Mouse (Mus musculus): ENCODE data around the gene Wnt5b.
"Not testable (repeated sequence)": the region's sequence is repeated elsewhere in the genome, so short reads cannot be mapped to it uniquely, and the experiment has no call there.

Wnt5b gene

DNA sequence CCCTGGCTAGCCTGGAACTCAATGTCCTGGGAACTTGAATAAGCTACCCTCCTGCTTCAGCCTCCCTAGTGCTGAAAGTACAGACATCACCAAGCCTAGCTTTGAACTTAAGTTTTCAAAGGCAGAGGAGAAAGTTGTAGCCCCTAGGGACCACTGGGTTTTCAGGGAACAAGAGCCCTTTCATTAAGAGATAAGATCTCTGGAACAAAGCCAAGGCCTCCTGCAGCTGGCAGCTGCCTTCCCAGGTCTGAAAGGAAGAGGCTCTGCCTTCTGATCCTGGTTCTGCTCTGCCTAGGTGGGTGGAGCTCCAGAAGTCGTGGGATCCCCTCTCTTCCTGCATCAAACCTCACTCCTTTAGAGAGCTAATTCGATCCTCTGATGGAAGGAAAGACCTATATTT is 58.7 kb downstream of the Wnt5b start:
- peak; percentile 54 for DNase-seq (ENCODE audit: low spot score)

DNA sequence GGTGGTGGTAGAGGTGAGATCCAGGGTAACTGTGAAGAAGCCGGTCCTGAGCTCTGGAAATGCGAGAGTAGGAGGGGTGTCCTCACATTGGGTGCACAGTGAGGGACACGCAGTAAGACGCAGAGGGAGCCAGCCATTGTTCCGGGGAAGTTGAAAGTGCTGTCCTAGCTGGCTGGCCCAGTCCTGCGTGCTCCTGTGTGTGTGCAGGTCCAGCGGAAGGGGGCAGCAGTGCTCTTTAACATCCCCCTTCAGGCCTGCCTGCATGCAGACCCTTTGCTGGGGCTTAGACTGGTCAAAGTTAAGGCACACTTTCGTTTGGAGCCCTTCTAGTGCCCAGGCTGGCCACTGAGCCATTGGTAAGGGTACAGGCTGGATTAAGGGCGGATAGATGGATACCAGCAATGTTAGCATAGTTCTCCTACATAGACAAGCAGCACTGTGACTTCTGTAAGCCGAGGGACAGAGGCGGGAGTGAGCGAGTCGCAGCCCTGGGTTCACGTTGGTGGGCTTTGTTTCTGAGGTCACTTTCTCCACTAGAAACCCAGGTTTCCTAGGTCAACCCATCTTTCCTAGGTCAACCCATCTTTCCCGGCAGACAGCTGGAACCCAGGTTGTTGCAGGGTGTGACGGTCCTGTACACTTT is 61.1 kb downstream of the Wnt5b start:
- no peak for DNase-seq (ENCODE audit: low spot score)

DNA sequence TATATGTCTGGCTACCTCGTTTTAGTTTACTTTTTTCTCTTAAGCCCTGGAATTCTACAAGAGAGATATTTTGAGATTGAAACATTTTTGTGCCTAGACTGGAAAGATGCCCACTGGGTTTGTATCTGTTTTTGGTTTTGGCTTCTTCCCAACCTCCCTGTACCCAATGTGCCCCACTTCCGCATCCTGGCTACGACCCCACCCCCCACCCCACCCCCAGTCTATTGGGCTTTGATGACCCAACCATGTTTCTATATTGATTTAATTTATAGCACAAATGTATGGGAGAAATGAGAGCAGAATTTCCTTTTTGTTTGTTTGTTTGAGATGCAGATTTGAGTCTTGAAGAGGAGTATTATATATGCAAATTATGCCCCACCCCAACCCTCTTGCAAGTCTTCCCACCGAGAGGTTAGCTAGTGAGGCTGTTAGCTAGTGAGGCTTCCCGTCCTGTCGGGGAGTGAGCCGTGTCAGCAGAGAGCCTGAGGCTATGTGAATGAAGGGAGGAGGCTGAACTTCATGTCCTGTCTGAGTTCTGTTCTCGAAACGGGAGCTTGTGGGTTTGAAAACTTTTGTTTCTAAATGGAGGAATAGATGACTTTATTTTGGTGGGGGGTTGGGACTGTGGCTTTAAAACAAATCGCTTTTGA is 62.3 kb downstream of the Wnt5b start:
- not testable (repeated sequence) for DNase-seq (ENCODE audit: low spot score)

DNA sequence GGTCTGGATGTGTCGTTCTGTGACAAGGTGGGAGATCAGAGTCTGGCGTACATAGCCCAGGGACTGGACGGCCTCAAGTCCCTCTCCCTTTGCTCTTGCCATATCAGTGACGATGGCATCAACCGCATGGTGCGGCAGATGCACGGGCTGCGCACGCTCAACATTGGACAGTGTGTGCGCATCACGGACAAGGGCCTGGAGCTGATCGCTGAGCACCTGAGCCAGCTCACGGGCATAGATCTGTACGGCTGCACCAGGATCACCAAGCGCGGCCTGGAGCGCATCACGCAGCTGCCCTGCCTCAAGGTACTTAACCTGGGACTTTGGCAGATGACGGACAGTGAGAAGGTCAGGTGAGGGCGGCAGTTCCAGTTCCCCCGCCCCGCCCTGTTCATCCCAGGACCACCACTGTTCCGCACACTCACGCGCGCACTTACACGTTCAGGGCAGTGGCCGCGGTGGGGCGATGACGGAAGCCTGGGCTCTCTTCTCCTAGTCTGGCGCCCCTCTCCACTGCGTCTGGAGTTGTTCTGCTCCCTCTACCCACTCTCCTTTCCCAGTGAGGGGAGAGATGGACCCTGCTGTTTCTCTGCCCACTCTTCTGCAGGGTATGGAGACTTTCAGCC is 63.3 kb downstream of the Wnt5b start:
- DNase-seq (ENCODE audit: low spot score) = no peak

DNA sequence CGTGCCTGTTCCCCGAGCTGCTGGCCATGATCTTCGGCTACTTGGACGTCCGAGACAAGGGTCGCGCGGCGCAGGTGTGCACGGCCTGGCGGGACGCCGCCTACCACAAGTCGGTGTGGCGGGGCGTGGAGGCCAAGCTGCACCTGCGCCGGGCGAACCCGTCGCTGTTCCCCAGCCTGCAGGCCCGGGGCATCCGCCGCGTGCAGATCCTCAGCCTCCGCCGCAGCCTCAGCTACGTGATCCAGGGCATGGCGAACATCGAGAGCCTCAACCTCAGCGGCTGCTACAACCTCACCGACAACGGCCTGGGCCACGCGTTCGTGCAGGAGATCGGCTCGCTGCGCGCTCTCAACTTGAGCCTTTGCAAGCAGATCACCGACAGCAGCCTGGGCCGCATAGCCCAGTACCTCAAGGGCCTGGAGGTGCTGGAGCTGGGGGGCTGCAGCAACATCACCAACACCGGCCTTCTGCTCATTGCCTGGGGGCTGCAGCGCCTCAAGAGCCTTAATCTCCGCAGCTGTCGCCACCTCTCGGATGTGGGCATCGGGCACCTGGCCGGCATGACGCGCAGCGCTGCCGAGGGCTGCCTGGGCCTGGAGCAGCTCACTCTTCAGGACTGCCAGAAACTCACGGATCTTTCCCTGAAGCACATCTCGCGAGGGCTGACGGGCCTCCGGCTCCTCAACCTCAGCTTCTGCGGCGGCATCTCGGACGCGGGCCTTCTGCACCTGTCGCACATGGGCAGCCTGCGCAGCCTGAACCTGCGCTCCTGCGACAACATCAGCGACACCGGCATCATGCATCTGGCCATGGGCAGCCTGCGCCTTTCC is 64.1 kb downstream of the Wnt5b start:
- DNase-seq (ENCODE audit: low spot score) = peak; percentile 60

DNA sequence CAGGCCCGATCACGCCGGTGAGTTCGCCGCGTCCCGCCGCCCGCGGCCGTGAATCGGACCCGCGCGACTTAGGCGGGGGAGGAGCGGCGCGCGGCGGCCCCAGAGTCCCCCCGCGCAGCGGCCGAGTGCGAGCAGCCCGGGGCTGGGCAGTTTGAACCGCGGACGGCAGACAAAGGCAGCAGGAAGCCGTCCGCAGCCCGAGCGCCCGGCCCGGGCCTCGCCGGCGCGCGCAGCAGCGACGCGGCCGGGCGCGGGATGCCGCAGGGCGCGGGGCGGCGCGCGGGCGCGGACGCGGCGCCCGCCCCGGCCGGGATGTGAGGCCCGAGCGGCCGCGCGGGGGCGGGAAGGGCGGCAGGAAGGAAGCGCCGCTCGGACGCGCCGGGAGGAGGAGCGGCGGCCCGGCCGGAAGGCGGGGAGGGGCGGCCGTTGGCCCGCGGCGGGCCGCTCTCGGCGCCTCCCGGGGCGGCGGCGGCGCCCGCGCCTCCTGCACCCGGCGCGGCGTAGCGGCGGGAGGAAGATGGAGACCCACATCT is 64.7 kb downstream of the Wnt5b start, which contains the start of gene Fbxl14:
Gene Fbxl14, plus strand, starts transcription at position 326 of the 533 bp plus-strand sequence.
- no peak for DNase-seq (ENCODE audit: low spot score)

DNA sequence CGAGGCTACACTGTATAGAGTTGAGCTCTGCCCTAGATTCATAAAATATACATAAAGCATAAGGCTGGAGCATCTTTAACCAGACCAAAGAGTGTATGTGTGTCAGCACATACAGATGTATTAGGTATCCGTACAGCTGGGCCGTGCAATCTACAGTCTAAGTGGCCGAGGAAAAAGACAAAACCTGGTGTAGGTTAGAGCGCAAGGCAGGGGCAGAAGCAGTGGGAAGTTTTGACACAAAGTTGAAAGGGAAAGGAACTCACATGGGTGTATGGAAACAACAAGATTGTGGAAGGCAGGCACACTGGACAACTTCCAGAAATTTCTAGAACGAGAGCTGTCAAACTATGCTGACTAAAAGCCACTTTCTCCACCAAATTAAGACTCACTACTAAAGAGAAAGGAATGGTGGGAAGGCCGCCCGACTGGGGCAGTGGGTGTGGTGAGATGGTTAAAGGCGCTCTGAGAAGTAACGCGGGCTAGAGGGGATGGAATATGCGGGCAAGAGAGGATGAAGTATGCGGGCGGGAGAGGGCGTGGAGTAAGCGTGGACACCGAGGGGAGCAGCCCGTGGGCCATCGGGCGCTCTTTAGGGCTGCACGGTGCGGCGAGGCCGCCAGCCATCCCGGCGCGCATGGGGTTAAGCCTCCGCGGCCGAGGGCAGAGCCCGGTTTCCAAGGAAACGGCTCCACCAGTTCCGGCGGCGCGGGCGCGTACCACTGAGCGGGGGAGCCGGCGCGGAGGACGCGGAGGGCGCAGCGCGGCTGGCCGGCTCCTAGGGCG is 65.4 kb downstream of the Wnt5b start:
- peak; percentile 86 for DNase-seq (ENCODE audit: low spot score)

DNA sequence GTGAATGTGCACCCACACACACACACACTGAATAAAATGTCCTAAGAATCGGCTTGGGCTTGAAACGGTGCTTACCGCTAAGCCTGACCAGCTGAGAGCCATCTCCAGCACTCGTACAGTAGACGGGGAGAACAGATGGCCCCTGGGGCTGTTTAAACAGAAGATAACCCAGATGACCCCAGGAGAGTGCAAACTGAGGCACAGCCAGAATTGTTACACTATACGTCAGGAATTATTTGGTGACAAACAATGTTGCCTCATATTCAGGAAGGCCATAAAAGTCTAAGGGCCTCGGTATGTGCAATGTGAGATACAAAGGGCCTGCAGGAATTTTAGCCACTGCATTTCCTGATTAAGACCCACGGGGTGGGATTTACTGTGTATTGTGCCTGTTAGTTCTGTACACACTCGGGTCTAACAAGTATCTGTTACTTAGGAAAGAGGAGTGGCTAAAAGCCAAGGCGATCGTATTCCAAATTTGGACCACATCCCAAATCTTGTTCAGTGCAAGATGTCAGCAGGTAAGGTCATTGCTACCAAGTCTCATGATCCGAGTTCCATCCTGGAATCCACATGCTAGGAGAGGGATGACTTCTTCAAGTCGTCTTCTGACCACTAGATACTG is 66.3 kb downstream of the Wnt5b start:
- no peak for DNase-seq (ENCODE audit: low spot score)

DNA sequence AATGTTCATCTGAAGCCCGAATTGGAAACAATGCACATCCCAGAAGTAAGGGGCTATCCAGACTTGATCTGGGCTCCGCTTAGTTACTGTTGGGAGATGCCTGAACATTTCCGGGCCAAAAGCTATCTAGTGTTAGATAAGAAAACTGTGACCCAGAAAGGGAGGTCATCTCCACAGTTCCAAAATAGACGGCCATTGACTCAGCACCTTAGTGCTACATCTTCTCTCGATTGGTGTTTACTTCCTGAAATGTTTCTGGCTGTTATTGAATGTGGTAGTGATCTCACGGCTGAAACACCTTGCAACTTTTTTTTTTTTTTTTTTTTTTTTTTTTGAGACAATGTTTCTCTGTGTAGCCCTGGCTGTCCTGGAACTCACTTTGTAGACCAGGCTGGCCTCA is 68.2 kb downstream of the Wnt5b start:
- DNase-seq (ENCODE audit: low spot score) = no peak

DNA sequence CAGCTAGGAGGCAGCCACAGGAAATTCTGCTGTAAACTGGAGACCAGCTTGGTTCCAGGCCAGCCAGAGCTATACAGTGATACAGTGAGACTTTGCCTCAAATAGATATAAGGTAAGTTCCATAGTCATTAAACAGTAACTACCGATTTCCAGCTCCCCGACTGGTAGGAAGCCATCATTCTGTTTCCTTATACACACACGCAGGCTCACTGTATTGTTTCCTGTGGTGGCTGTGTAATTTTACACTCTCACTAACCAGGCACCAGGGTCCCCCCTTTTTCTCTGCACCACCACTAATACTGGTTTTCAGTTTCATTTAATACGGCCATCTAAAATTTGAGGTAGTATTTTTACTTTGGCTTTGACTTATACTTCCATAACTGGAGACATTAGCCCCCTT is 70.2 kb downstream of the Wnt5b start:
- no peak for DNase-seq (ENCODE audit: low spot score)

DNA sequence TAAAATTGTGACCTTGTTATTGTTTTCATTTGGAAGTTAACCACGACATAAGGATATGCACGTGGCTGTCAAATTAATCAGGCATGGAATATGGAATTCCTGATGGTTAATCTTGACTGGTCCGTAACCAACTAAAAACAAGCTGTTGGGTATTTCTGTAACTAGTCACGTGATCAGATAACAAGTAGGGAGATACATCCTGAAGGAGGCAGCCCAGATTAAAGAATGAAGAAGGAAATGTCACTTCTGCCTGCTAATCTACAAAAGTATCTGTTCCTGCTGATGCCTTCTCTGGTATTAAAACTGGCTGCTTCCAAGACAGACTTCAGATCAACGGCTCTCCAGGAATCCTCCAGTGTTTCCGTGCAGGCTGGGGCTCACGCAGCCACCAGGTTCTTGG is 70.7 kb downstream of the Wnt5b start:
- no peak for DNase-seq (ENCODE audit: low spot score)

DNA sequence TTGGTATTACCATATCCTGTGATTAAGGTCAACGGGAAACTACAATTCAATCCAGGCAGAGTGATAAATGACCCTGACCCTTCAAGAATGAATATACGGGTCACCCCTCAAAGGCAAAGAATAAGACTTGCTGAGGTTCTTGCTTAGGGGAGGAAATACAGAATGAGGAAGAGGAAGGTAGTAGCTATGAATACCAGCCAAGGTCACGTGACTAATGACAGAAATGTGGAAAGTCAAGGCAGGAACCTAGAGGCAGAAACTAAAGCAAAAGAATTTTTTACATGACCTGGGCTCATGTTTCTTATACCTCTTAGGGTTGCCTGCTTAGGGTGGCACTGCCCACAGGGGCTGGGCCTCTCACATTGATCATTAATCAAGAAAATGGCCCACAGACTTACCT is 71.4 kb downstream of the Wnt5b start:
- no peak for DNase-seq (ENCODE audit: low spot score)

DNA sequence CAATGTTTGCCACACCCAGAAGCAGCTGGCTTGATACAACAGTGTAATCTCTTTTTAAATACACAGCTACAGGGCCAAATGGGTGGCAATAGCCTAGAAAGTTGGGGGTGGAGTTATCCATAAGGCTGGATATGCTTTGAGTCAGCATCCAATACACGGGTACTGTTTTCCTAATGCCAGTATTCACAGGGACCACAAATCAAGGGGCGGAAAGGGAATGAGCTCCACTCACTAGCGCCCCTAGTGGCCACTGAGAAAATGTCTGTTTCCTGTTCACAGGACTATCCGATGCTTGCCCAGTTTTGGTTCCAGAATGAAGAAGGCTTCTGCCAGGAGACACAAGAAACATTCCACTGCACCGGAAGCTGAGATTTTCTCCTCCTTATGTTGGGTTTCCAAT is 72.0 kb downstream of the Wnt5b start:
- DNase-seq (ENCODE audit: low spot score) = no peak

DNA sequence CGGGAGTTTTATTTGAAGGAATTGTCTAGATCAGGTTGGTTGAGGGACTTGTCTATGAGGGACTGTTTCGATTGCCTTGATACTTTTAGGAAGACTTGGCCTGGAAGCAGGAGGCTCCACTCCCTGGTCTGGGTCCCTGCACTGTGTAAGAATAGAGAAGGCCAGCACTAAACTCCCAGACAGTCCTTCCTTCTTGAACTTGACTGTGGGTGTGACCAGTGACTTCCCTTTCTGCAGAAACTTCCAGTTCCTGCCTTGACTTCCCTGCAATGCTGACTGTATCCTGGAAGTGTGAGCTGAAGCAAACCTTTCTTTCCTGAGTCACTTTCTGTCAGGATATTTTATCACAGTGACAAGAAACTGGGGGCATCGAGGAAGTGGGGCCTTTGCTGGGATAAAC is 73.4 kb downstream of the Wnt5b start:
- no peak for DNase-seq (ENCODE audit: low spot score)

DNA sequence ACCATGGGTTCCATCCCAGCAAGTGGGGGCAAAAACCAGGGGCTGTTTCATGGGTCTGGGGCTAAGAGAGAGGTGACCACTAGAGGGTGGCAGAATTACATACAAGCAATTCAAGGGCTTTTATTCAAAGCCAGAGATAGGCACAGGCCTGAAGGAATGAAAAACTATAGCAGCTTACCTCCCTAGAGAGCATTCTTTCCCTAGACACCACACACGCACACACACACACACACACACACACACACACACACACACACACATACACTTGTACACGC is 76.4 kb downstream of the Wnt5b start:
- DNase-seq (ENCODE audit: low spot score) = no peak

DNA sequence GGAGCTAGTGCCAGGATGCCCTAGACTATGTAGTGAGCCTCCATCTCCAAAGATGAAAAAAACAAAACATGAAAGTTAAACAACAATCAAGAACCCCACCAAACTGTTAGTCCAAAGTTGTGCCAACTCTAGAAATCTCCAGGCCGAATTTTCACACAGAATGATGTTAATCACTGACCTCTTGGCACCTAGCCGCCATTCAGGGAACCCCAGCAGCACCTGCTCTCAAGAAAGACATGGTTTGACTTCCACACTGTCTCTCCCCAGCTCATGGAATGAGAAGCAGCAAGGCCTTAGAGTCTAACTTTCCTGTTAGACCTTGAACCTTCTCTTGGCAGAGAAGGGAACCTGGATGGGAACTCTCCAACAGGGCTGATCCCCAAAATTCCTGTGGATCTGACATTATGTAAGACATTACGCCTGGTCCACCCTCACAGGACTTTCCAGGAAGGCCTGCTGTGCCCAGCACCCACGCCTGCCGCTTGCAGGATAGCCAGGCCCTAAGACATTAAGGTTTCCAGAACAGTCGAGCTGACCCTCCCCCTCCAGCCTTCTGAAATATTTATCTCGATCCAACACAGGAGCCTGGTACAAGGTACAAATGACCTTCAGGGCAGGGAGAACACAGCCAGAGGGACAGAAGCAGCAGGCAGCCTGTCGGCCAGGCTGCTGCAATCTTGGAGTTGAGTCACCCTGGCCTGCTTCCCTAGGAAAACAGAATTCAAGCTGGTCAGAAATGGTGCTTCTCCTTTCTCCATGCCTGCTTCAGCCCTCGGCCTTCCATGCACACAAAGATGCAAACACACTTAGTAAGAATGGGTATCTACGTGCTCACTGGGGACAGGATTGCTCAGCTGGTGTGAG is 77.0 kb downstream of the Wnt5b start:
- no peak for DNase-seq (ENCODE audit: low spot score)

DNA sequence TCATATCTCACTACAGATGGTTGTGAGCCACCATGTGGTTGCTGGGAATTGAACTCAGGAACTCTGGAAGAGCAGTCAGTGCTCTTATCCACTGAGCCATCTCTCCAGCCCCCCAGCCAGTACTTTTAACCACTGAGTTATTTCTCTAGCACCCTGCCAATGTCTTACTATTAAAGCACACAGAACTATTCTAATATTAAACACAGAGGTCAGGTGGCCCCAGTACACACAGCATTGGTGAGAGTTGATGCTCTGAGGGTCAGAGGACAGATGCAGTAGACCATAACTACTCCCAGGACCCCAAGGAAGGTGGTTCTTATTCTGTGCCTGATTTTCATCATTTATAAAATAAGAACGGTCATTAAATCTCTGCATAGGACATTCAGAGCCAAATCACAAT is 78.0 kb downstream of the Wnt5b start:
- DNase-seq (ENCODE audit: low spot score) = no peak

DNA sequence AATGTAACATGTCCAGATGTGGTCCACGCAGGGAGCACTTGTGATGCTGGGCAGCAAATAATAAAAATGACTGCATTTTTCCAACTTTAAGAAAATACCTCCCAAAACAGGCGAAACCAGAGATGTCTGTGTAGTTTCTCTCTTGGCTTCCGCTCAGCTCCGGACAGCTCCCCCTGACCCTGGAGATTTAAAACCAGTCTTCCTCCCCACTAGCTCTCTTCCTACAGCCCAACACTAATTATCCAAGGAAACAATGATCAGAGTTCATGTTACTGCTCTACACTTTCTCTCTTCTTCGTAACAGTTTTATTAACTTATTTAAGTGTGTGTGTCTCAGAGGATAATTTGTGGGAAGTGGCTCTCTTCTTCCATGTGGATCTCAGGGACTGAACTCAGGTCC is 83.8 kb downstream of the Wnt5b start:
- DNase-seq (ENCODE audit: low spot score) = no peak

DNA sequence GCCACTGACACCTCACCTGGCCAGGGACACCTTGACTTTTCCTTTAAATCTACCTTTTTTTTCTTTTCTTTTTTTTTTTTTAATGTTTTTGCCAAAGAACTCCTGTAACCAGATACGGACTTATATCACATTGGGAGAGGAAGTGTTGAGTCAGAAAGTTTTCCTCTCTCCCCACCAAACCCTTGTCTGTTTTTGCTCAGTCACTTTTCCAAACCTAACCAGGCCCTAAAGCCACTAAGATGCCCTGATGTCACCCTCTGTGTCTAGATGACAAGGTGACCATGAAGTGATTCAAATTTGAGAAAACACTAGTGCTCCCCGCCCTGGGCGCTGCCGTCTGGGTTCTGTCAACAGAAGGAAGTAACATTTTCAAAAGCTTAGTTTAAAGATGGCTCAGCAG is 85.1 kb downstream of the Wnt5b start:
- no peak for DNase-seq (ENCODE audit: low spot score)

DNA sequence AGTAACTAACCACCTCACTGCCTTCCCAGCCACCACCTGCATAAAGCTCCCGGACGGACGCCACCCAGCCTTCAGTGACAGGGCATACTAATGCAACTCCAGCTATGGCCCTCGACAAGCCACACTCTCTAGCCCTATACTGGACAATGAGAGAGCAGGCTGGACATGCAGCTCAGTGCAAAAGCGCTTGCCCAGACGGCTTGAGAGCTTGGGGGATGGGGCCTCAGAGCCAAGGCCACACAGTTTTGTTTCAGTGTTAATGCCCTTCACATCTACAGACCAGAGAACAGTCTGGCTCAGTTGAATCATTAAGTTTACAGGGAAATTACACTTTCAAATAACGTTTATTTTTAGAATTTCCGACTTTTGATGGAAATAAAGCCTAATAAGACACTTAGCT is 86.0 kb downstream of the Wnt5b start:
- no peak for DNase-seq (ENCODE audit: low spot score)

Data from testis, postnatal 14 days (tissue).